Mouse (Mus musculus): Measurements from ENCODE around the gene Six5.

- TF ChIP-seq CTCF (IDR thresholded peaks at IDR 0.05; ENCODE audit: low read depth, low read length) (no peak), POLR2AphosphoS5 (IDR thresholded peaks at IDR 0.05; ENCODE audit: insufficient replicate concordance, low read depth, low read length) (no peak), GATA1 (IDR thresholded peaks at IDR 0.05; ENCODE audit: borderline replicate concordance, low read length) (no peak)
Measured at GRCm38 (mm10) chr7:19121686-19122085, 27.3 kb downstream of the Six5 start.

All from G1E (cell line).